In genomic region chr5:13428702-13429101, GRCm38 (mm10) we compare ENCODE assay signal across 13 mouse cellular contexts.
A peak's percentile ranks its signal among the peaks of the same experiment; 100 is the strongest.
DNase-seq lines count a peak whose midpoint lies in the region; ATAC-seq and TF ChIP-seq lines count a peak whose summit lies in the region.
"Had no signal": no experiment of that assay in that cellular context is flagged by ENCODE, and none has a peak within 500 bp of the region (broad histone marks: within the 10 kb centered on the region; RNA-seq: fewer than 3 reads in every experiment).

No protein-coding gene starts in this region.

- TF ChIP-seq CTCF in kidney, postnatal 0 days (IDR thresholded peaks at IDR 0.05; ENCODE audit: low read depth) = no peak

- H3K4me1 ChIP-seq in embryonic facial prominence, embryonic 14.5 days (ENCODE audit: control insufficient read depth, insufficient read depth, low read length) = no peaks in the 10 kb centered on the region
- H3K4me1 ChIP-seq in embryonic facial prominence, embryonic 10.5 days = no peaks in the 10 kb centered on the region
- H3K4me1 ChIP-seq in kidney, postnatal 0 days (replicated peaks; ENCODE audit: insufficient read depth, low read length) = no peaks in the 10 kb centered on the region
- no peaks in the 10 kb centered on the region for H3K4me1 ChIP-seq in kidney, embryonic 14.5 days (ENCODE audit: control insufficient read depth, insufficient read depth, low read length)
- H3K4me1 ChIP-seq in midbrain, embryonic 11.5 days (ENCODE audit: control insufficient read depth, insufficient read depth, low read length) = no peaks in the 10 kb centered on the region
- no peaks in the 10 kb centered on the region for H3K4me1 ChIP-seq in midbrain, embryonic 15.5 days
- H3K4me1 ChIP-seq: embryonic facial prominence, embryonic 12.5 days; heart, embryonic 10.5 days; hindbrain, embryonic 12.5 days; midbrain, embryonic 12.5 days had no signal

- no peak overlapping the region for H3K4me2 ChIP-seq in embryonic facial prominence, embryonic 14.5 days (ENCODE audit: low read depth, low read length)
- H3K4me2 ChIP-seq in kidney, postnatal 0 days (ENCODE audit: low read length) = no peak overlapping the region
- no peak overlapping the region for H3K4me2 ChIP-seq in kidney, embryonic 14.5 days (replicated peaks; ENCODE audit: low read depth, low read length)
- no peak overlapping the region for H3K4me2 ChIP-seq in midbrain, embryonic 11.5 days
- no peak overlapping the region for H3K4me2 ChIP-seq in midbrain, embryonic 15.5 days
- H3K4me2 ChIP-seq: embryonic facial prominence, embryonic 12.5 days; hindbrain, embryonic 12.5 days; midbrain, embryonic 12.5 days had no signal

- H3K9me3 ChIP-seq in embryonic facial prominence, embryonic 14.5 days (ENCODE audit: control insufficient read depth, low read length) = no peaks in the 10 kb centered on the region
- no peaks in the 10 kb centered on the region for H3K9me3 ChIP-seq in embryonic facial prominence, embryonic 10.5 days
- H3K9me3 ChIP-seq in kidney, postnatal 0 days (replicated peaks; ENCODE audit: low read length) = no peaks in the 10 kb centered on the region
- H3K9me3 ChIP-seq in kidney, embryonic 14.5 days (ENCODE audit: control insufficient read depth, low read length) = no peaks in the 10 kb centered on the region
- H3K9me3 ChIP-seq in midbrain, embryonic 11.5 days (ENCODE audit: control insufficient read depth, low read length) = no peaks in the 10 kb centered on the region
- no peaks in the 10 kb centered on the region for H3K9me3 ChIP-seq in midbrain, embryonic 15.5 days
- H3K9me3 ChIP-seq: embryonic facial prominence, embryonic 12.5 days; heart, embryonic 10.5 days; hindbrain, embryonic 12.5 days; midbrain, embryonic 12.5 days had no signal

- H3K36me3 ChIP-seq in embryonic facial prominence, embryonic 14.5 days (ENCODE audit: control insufficient read depth, insufficient read depth, low read length) = no peaks in the 10 kb centered on the region
- peaks cover 14% of the 10 kb centered on the region for H3K36me3 ChIP-seq in embryonic facial prominence, embryonic 10.5 days (replicated peaks)
- no peaks in the 10 kb centered on the region for H3K36me3 ChIP-seq in kidney, postnatal 0 days (ENCODE audit: insufficient read depth, low read length)
- no peaks in the 10 kb centered on the region for H3K36me3 ChIP-seq in kidney, embryonic 14.5 days (ENCODE audit: control insufficient read depth, insufficient read depth, low read length)
- H3K36me3 ChIP-seq in midbrain, embryonic 11.5 days (ENCODE audit: control insufficient read depth, insufficient read depth, low read length) = no peaks in the 10 kb centered on the region
- no peaks in the 10 kb centered on the region for H3K36me3 ChIP-seq in midbrain, embryonic 15.5 days (replicated peaks)
- H3K36me3 ChIP-seq: embryonic facial prominence, embryonic 12.5 days; hindbrain, embryonic 12.5 days; midbrain, embryonic 12.5 days had no signal

- H3K4me3 ChIP-seq in embryonic facial prominence, embryonic 14.5 days (ENCODE audit: low read depth, low read length) = no peak overlapping the region
- no peak overlapping the region for H3K4me3 ChIP-seq in embryonic facial prominence, embryonic 10.5 days
- H3K4me3 ChIP-seq in kidney, postnatal 0 days (replicated peaks; ENCODE audit: low read depth, low read length) = no peak overlapping the region
- no peak overlapping the region for H3K4me3 ChIP-seq in kidney, embryonic 14.5 days (ENCODE audit: low read length)
- H3K4me3 ChIP-seq in midbrain, embryonic 11.5 days (ENCODE audit: low read depth, low read length) = no peak overlapping the region
- no peak overlapping the region for H3K4me3 ChIP-seq in midbrain, embryonic 15.5 days
- H3K4me3 ChIP-seq: embryonic facial prominence, embryonic 12.5 days; heart, embryonic 10.5 days; hindbrain, embryonic 12.5 days; midbrain, embryonic 12.5 days had no signal

- ATAC-seq in embryonic facial prominence, embryonic 14.5 days (ENCODE audit: low read depth) = no peak
- no peak for ATAC-seq in kidney, postnatal 0 days (replicated peaks; ENCODE audit: low FRiP score, low read depth)
- ATAC-seq in kidney, embryonic 14.5 days (ENCODE audit: low FRiP score, low TSS enrichment) = no peak
- ATAC-seq in midbrain, embryonic 11.5 days (ENCODE audit: low FRiP score) = no peak
- ATAC-seq in midbrain, embryonic 15.5 days (replicated peaks) = no peak
- ATAC-seq: intestine, postnatal 0 days had no signal

- H3K9ac ChIP-seq in embryonic facial prominence, embryonic 14.5 days (ENCODE audit: low read depth, low read length) = no peak overlapping the region
- H3K9ac ChIP-seq in kidney, postnatal 0 days (ENCODE audit: low read depth, low read length) = no peak overlapping the region
- no peak overlapping the region for H3K9ac ChIP-seq in kidney, embryonic 14.5 days (ENCODE audit: low read depth, low read length)
- H3K9ac ChIP-seq in midbrain, embryonic 11.5 days (ENCODE audit: low read length) = no peak overlapping the region
- H3K9ac ChIP-seq in midbrain, embryonic 15.5 days = no peak overlapping the region
- H3K9ac ChIP-seq: embryonic facial prominence, embryonic 12.5 days; hindbrain, embryonic 12.5 days; midbrain, embryonic 12.5 days had no signal

- peak; percentile 74 for DNase-seq in embryonic facial prominence, embryonic 14.5 days (ENCODE audit: low spot score)
- no peak for DNase-seq in embryonic facial prominence, embryonic 10.5 days (ENCODE audit: low spot score)
- peak; percentile 58 for DNase-seq in kidney, postnatal 0 days (ENCODE audit: low spot score)
- peak; percentile 57 for DNase-seq in midbrain, embryonic 11.5 days (ENCODE audit: low spot score, missing footprints)
- DNase-seq in lung, postnatal 10 days = peak; percentile 26
- DNase-seq in adrenal gland, postnatal 36 days = no peak

- 19% methylated on average over 1 of the region's 1 CpGs for WGBS in embryonic facial prominence, embryonic 14.5 days
- 67% methylated on average over 1 of the region's 1 CpGs for WGBS in embryonic facial prominence, embryonic 10.5 days
- 53% methylated on average over 1 of the region's 1 CpGs for WGBS in kidney, postnatal 0 days
- WGBS in kidney, embryonic 14.5 days = 75% methylated on average over 1 of the region's 1 CpGs
- 73% methylated on average over 1 of the region's 1 CpGs for WGBS in midbrain, embryonic 11.5 days
- 52% methylated on average over 1 of the region's 1 CpGs for WGBS in midbrain, embryonic 15.5 days

- 0 out of 2 replicates have a peak overlapping the region, but pooled peaks have one; percentile 3 for H3K27ac ChIP-seq in embryonic facial prominence, embryonic 14.5 days (replicated peaks; ENCODE audit: low read depth, low read length)
- H3K27ac ChIP-seq in embryonic facial prominence, embryonic 10.5 days (replicated peaks) = no peak overlapping the region
- H3K27ac ChIP-seq in kidney, postnatal 0 days = no peak overlapping the region
- H3K27ac ChIP-seq in kidney, embryonic 14.5 days (ENCODE audit: low read depth, low read length) = no peak overlapping the region
- no peak overlapping the region for H3K27ac ChIP-seq in midbrain, embryonic 11.5 days (ENCODE audit: low read depth, low read length)
- H3K27ac ChIP-seq in midbrain, embryonic 15.5 days = no peak overlapping the region
- H3K27ac ChIP-seq: embryonic facial prominence, embryonic 12.5 days; heart, embryonic 10.5 days; hindbrain, embryonic 12.5 days; midbrain, embryonic 12.5 days had no signal

- H3K27me3 ChIP-seq in embryonic facial prominence, embryonic 14.5 days (replicated peaks; ENCODE audit: control insufficient read depth, insufficient read depth, low read length) = no peaks in the 10 kb centered on the region
- H3K27me3 ChIP-seq in embryonic facial prominence, embryonic 10.5 days (replicated peaks; ENCODE audit: low read depth, poor library complexity, severe bottlenecking) = no peaks in the 10 kb centered on the region
- no peaks in the 10 kb centered on the region for H3K27me3 ChIP-seq in kidney, postnatal 0 days (ENCODE audit: insufficient read depth, low read length)
- no peaks in the 10 kb centered on the region for H3K27me3 ChIP-seq in kidney, embryonic 14.5 days (ENCODE audit: control insufficient read depth, insufficient read depth, low read length)
- no peaks in the 10 kb centered on the region for H3K27me3 ChIP-seq in midbrain, embryonic 11.5 days (ENCODE audit: control insufficient read depth, insufficient read depth, low read length)
- H3K27me3 ChIP-seq in midbrain, embryonic 15.5 days (replicated peaks) = no peaks in the 10 kb centered on the region
- H3K27me3 ChIP-seq: embryonic facial prominence, embryonic 12.5 days; hindbrain, embryonic 12.5 days; midbrain, embryonic 12.5 days had no signal

Comparison
In these comparisons a context has a peak if more than half of its experiments do, and no peak if none do; other contexts are left out.
1. DNase-seq: peak in embryonic facial prominence, embryonic 14.5 days (single experiment), kidney, postnatal 0 days (single experiment), midbrain, embryonic 11.5 days (single experiment) and lung, postnatal 10 days (single experiment); none in embryonic facial prominence, embryonic 10.5 days (single experiment) and adrenal gland, postnatal 36 days (0 of 2).